Mouse (Mus musculus) limb, embryonic 11.5 days (tissue): ENCODE results near the gene Trio. TPM values are rescaled to one million over a fixed set of nuclear protein-coding genes. Genes with fewer than 3 reads are reported as not detected.

Source experiments
- ATAC-seq: fragments of 200-750 bp; cut with Nextera tagmentation; 2 replicates; pipeline ENCODE4 v1.8.0; 2017; ENCODE audit warnings: low read depth; ENCODE audit not compliant: insufficient number of reproducible peaks, low FRiP score, low TSS enrichment
- DNase-seq: peaks from one replicate; pipeline ENCODE4 v3.0.0-alpha.2; 2015; ENCODE audit warnings: low spot score
- H3K27ac ChIP-seq: fragments of 300-500 bp; sonication (generic); replicated peaks from 2 replicates; pipeline ENCODE4 v1.5.1; 2014; ENCODE audit warnings: low read depth, mild to moderate bottlenecking, low read length
- H3K27me3 ChIP-seq: fragments of 300-500 bp; sonication (generic); 2 replicates; pipeline ENCODE4 v1.6.1; 2014; ENCODE audit warnings: mild to moderate bottlenecking, low read length, mixed read lengths; ENCODE audit not compliant: control insufficient read depth, insufficient read depth
- H3K36me3 ChIP-seq: fragments of 300-500 bp; sonication (generic); 2 replicates; pipeline ENCODE4 v1.6.1; 2014; ENCODE audit warnings: mild to moderate bottlenecking, low read length, moderate library complexity, mixed read lengths; ENCODE audit not compliant: control insufficient read depth, insufficient read depth
- H3K4me1 ChIP-seq: fragments of 300-500 bp; sonication (generic); 2 replicates; pipeline ENCODE4 v1.6.1; 2014; ENCODE audit warnings: low read length, mixed read lengths; ENCODE audit not compliant: control insufficient read depth, insufficient read depth
- H3K4me2 ChIP-seq: fragments of 300-500 bp; sonication (generic); 2 replicates; pipeline ENCODE4 v1.6.1; 2014; ENCODE audit warnings: low read depth, mild to moderate bottlenecking, moderate library complexity; ENCODE audit not compliant: severe bottlenecking
- H3K4me3 ChIP-seq: fragments of 300-500 bp; sonication (generic); 2 replicates; pipeline ENCODE4 v1.5.1; 2014; ENCODE audit warnings: low read depth, low read length
- H3K9ac ChIP-seq: fragments of 300-500 bp; sonication (generic); 2 replicates; pipeline ENCODE4 v1.6.1; 2014; ENCODE audit warnings: mild to moderate bottlenecking, low read length
- H3K9me3 ChIP-seq: fragments of 300-500 bp; sonication (generic); 2 replicates; pipeline ENCODE4 v1.6.1; 2016; ENCODE audit warnings: low read length; ENCODE audit not compliant: control insufficient read depth
- WGBS: fragments of 180-500 bp; shearing (Covaris S2); extraction: QIAGEN DNeasy Blood & Tissue Kit; methylation state at CpG from one replicate; pipeline ENCODE4 v1.1.7; 2014; 5-methylcytosine and 5-hydroxymethylcytosine counted together
- polyA plus RNA-seq: library from polyadenylated mRNA; unstranded; fragments of >200 nt; fragmentation: Nextera tagmentation; extraction: Ambion mirVana; gene quantifications from 2 replicates; pipeline ENCODE4 v1.2.1, GENCODE M21; 2014

Gene Trio
- polyA plus RNA-seq, 1 experiment from 2014 or later: 64.8 TPM

- Histone ChIP-seq H3K9ac (no peak overlapping the region), H3K27me3 (no peaks in the 10 kb centered on the region), H3K36me3 (no peaks in the 10 kb centered on the region), H3K4me1 (peaks cover 29% of the 10 kb centered on the region), H3K4me2 (no peak overlapping the region), H3K4me3 (no peak overlapping the region), H3K27ac (no peak overlapping the region), H3K9me3 (no peaks in the 10 kb centered on the region)
- no peak for DNase-seq
- 52% methylated on average over 5 of the region's 5 CpGs for WGBS
- no peak for ATAC-seq
Observed at GRCm38 (mm10) chr15:27992596-27992995, 33.1 kb downstream of the Trio start.

GRCm38 (mm10) chr15:27991892-27992593 is 33.6 kb downstream of the Trio start:
- Histone ChIP-seq H3K27ac (no peak overlapping the region), H3K9ac (no peak overlapping the region), H3K9me3 (no peaks in the 10 kb centered on the region), H3K4me3 (no peak overlapping the region), H3K36me3 (no peaks in the 10 kb centered on the region), H3K27me3 (no peaks in the 10 kb centered on the region), H3K4me2 (no peak overlapping the region), H3K4me1 (peaks cover 23% of the 10 kb centered on the region)
- WGBS: 49% methylated on average over 6 of the region's 6 CpGs
- DNase-seq: no peak
- ATAC-seq: no peak

- Histone ChIP-seq H3K27ac (no peak overlapping the region), H3K36me3 (no peaks in the 10 kb centered on the region), H3K4me3 (no peak overlapping the region), H3K27me3 (no peaks in the 10 kb centered on the region), H3K4me1 (peaks cover 23% of the 10 kb centered on the region), H3K4me2 (no peak overlapping the region), H3K9me3 (no peaks in the 10 kb centered on the region), H3K9ac (no peak overlapping the region)
- 74% methylated on average over 17 of the region's 17 CpGs for WGBS
- DNase-seq: no peak
- ATAC-seq: no peak
Observed at GRCm38 (mm10) chr15:27991066-27991701, 34.5 kb downstream of the Trio start.

GRCm38 (mm10) chr15:27987979-27988378 is 37.7 kb downstream of the Trio start:
- 62% methylated on average over 7 of the region's 7 CpGs for WGBS
- Histone ChIP-seq H3K4me3 (no peak overlapping the region), H3K4me2 (no peak overlapping the region), H3K27me3 (no peaks in the 10 kb centered on the region), H3K36me3 (no peaks in the 10 kb centered on the region), H3K9ac (no peak overlapping the region), H3K9me3 (no peaks in the 10 kb centered on the region), H3K4me1 (peaks cover 11% of the 10 kb centered on the region; the same call in 1 of the 2 replicates), H3K27ac (no peak overlapping the region)
- DNase-seq (no peak), ATAC-seq (no peak)

GRCm38 (mm10) chr15:27984881-27985280 is 40.8 kb downstream of the Trio start:
- Histone ChIP-seq H3K9me3 (no peaks in the 10 kb centered on the region), H3K27me3 (no peaks in the 10 kb centered on the region), H3K9ac (no peak overlapping the region), H3K27ac (no peak overlapping the region), H3K4me3 (no peak overlapping the region), H3K4me1 (peaks cover 16% of the 10 kb centered on the region), H3K36me3 (no peaks in the 10 kb centered on the region), H3K4me2 (no peak overlapping the region)
- 66% methylated on average over 2 of the region's 2 CpGs for WGBS
- DNase-seq (no peak), ATAC-seq (no peak)

- no peak overlapping the region for H3K4me3 ChIP-seq
- H3K36me3 ChIP-seq: no peaks in the 10 kb centered on the region
- no peaks in the 10 kb centered on the region for H3K27me3 ChIP-seq
- H3K9me3 ChIP-seq: no peaks in the 10 kb centered on the region
- peaks cover 18% of the 10 kb centered on the region for H3K4me1 ChIP-seq
- ATAC-seq: no peak
- no peak overlapping the region for H3K27ac ChIP-seq
- no peak for DNase-seq
- 46% methylated on average over 13 of the region's 13 CpGs for WGBS
- no peak overlapping the region for H3K9ac ChIP-seq
- H3K4me2 ChIP-seq: no peak overlapping the region
Observed at GRCm38 (mm10) chr15:27981764-27982500, 43.7 kb downstream of the Trio start.

- no peak for DNase-seq
- peaks cover 18% of the 10 kb centered on the region for H3K4me1 ChIP-seq
- H3K27ac ChIP-seq: no peak overlapping the region
- no peak overlapping the region for H3K4me2 ChIP-seq
- no peaks in the 10 kb centered on the region for H3K36me3 ChIP-seq
- no peaks in the 10 kb centered on the region for H3K9me3 ChIP-seq
- no peak for ATAC-seq
- H3K9ac ChIP-seq: no peak overlapping the region
- no peaks in the 10 kb centered on the region for H3K27me3 ChIP-seq
- 44% methylated on average over 3 of the region's 3 CpGs for WGBS
- no peak overlapping the region for H3K4me3 ChIP-seq
Observed at GRCm38 (mm10) chr15:27981258-27981657, 44.4 kb downstream of the Trio start.

GRCm38 (mm10) chr15:27980436-27980835 is 45.2 kb downstream of the Trio start:
- no peaks in the 10 kb centered on the region for H3K27me3 ChIP-seq
- H3K4me3 ChIP-seq: no peak overlapping the region
- peaks cover 18% of the 10 kb centered on the region for H3K4me1 ChIP-seq
- H3K36me3 ChIP-seq: no peaks in the 10 kb centered on the region
- ATAC-seq: no peak
- no peak for DNase-seq
- no peak overlapping the region for H3K4me2 ChIP-seq
- WGBS: 87% methylated on average over 13 of the region's 13 CpGs
- H3K27ac ChIP-seq: no peak overlapping the region
- no peak overlapping the region for H3K9ac ChIP-seq
- H3K9me3 ChIP-seq: no peaks in the 10 kb centered on the region
